In the genomic region with DNA sequence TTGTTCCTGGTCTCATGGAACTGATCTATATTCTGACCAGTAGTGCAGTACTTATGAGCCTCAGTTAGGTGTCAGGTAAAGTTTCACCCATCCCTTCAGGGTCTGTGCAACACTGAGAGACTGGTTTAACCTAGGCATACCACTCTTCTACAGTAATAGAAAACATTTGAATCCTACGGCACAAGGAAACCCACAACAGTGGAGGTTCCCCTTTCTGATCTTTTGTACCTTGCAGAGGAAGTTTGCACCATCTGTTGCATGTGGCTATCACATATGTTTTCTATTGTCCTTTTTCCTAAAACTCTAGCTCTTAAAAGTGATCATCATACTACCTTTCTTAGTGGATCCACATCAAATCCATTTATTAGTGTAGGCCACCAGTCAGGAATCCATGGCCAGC, we compare ENCODE assay signal across 14 mouse cellular contexts.
"Had no signal": no experiment of that assay in that cellular context is flagged by ENCODE, and none has a peak within 500 bp of the region (broad histone marks: within the 10 kb centered on the region; RNA-seq: fewer than 3 reads in every experiment).

No protein-coding gene starts in this region.

- ATAC-seq: liver, postnatal 0 days; midbrain, embryonic 16.5 days had no signal

- DNase-seq: kidney, adult 2 months; kidney, postnatal 14 days; layer of hippocampus, adult 9-11 months; layer of hippocampus, postnatal 36 days; liver; liver, embryonic 13.5 days; liver, postnatal 0 days; right cerebral cortex, adult 18-20 months; right cerebral cortex, postnatal 25 days had no signal

- H3K36me3 ChIP-seq: kidney, embryonic 15.5 days; limb, embryonic 12.5 days; liver, embryonic 13.5 days; lung, embryonic 15.5 days; midbrain, embryonic 12.5 days had no signal

- H3K4me1 ChIP-seq: kidney, embryonic 15.5 days; limb, embryonic 12.5 days; liver, embryonic 13.5 days; lung, embryonic 15.5 days; midbrain, embryonic 12.5 days had no signal

- H3K27ac ChIP-seq: kidney, embryonic 15.5 days; limb, embryonic 12.5 days; liver, embryonic 13.5 days; lung, embryonic 15.5 days; midbrain, embryonic 12.5 days had no signal

- H3K4me3 ChIP-seq: kidney, embryonic 15.5 days; limb, embryonic 12.5 days; liver, embryonic 13.5 days; lung, embryonic 15.5 days; midbrain, embryonic 12.5 days had no signal

- H3K4me2 ChIP-seq: kidney, embryonic 15.5 days; limb, embryonic 12.5 days; liver, embryonic 13.5 days; lung, embryonic 15.5 days; midbrain, embryonic 12.5 days had no signal

- H3K27me3 ChIP-seq: kidney, embryonic 15.5 days; limb, embryonic 12.5 days; liver, embryonic 13.5 days; lung, embryonic 15.5 days; midbrain, embryonic 12.5 days had no signal

- H3K9ac ChIP-seq: kidney, embryonic 15.5 days; limb, embryonic 12.5 days; liver, embryonic 13.5 days; liver, postnatal 0 days; lung, embryonic 15.5 days; midbrain, embryonic 12.5 days had no signal

- H3K9me3 ChIP-seq: kidney, embryonic 15.5 days; limb, embryonic 12.5 days; liver, embryonic 13.5 days; lung, embryonic 15.5 days; midbrain, embryonic 12.5 days had no signal
